Mouse (Mus musculus) C2C12 (cell line): Measurements from ENCODE around the gene Aqp3. TPM values are rescaled to one million over a fixed set of nuclear protein-coding genes. Genes with fewer than 3 reads are reported as not detected.
"Not testable (repeated sequence)": the region's sequence is repeated elsewhere in the genome, so short reads cannot be mapped to it uniquely, and the experiment has no call there.

Experiments used
- H3K27me3 ChIP-seq: one replicate; pipeline ENCODE4 v1.6.1; 2011; ENCODE audit not compliant: control insufficient read depth, insufficient read depth, insufficient read length
- H3K36me3 ChIP-seq: one replicate; pipeline ENCODE4 v1.6.1; 2011; ENCODE audit not compliant: control insufficient read depth, insufficient read depth
- H3K4me3 ChIP-seq: one replicate; pipeline ENCODE4 v1.5.1; 2011; ENCODE audit warnings: mild to moderate bottlenecking, control low read depth; ENCODE audit not compliant: poor library complexity, insufficient read depth, severe bottlenecking
- H3K79me2 ChIP-seq: one replicate; pipeline ENCODE4 v1.6.1; 2011; ENCODE audit not compliant: control insufficient read depth, insufficient read depth
- H3K79me3 ChIP-seq: one replicate; pipeline ENCODE4 v1.6.1; 2011; ENCODE audit warnings: low read depth, control low read depth
- H3ac ChIP-seq: one replicate; pipeline ENCODE3; 2011; ENCODE audit warnings: low read depth; ENCODE audit not compliant: control insufficient read depth, insufficient read length
- CEBPB ChIP-seq: IDR thresholded peaks from one replicate; pipeline ENCODE4 v1.6.1; 2011; ENCODE audit warnings: low read depth, mild to moderate bottlenecking, control low read depth, moderate library complexity
- CTCF ChIP-seq: IDR thresholded peaks from one replicate; pipeline ENCODE4 v1.5.1; 2011; ENCODE audit not compliant: control insufficient read depth, insufficient read depth, insufficient read length
- FOSL1 ChIP-seq: IDR thresholded peaks from one replicate; pipeline ENCODE4 v1.8.0; 2011; ENCODE audit warnings: mild to moderate bottlenecking, low read length; ENCODE audit not compliant: poor library complexity, insufficient read depth, severe bottlenecking
- MAX ChIP-seq: IDR thresholded peaks from one replicate; pipeline ENCODE4 v1.6.1; 2011; ENCODE audit warnings: mild to moderate bottlenecking, control low read depth
- MYOD1 ChIP-seq: IDR thresholded peaks from one replicate; pipeline ENCODE4 v1.6.1; 2011; ENCODE audit warnings: low read depth; ENCODE audit not compliant: control insufficient read depth, insufficient read length
- MYOG ChIP-seq: IDR thresholded peaks from one replicate; pipeline ENCODE4 v1.6.1; 2011; ENCODE audit not compliant: control insufficient read depth, insufficient read length; ENCODE audit errors: extremely low read depth
- USF1 ChIP-seq: IDR thresholded peaks from one replicate; pipeline ENCODE4 v1.6.1; 2011; ENCODE audit warnings: low read depth, mild to moderate bottlenecking, control low read depth, moderate library complexity
- polyA plus RNA-seq: library from polyadenylated mRNA; unstranded; fragments of >200 nt; fragmentation: generic; extraction: Trizol; gene quantifications from one replicate; pipeline ENCODE4 v1.2.1, GENCODE M21; 2012; ENCODE audit warnings: missing spikeins

The Aqp3 gene
- polyA plus RNA-seq, 1 experiment, result 0.06 TPM

- Histone ChIP-seq H3K4me3 (no peak overlapping the region), H3K27me3 (peaks cover 7% of the 10 kb centered on the region), H3K36me3 (no peaks in the 10 kb centered on the region), H3K79me3 (no peaks in the 10 kb centered on the region), H3ac (no peak overlapping the region), H3K79me2 (no peaks in the 10 kb centered on the region)
- TF ChIP-seq FOSL1 (no peak), MYOG (no peak), CTCF (no peak), CEBPB (no peak), MYOD1 (no peak), USF1 (no peak)
Observed at GRCm38 (mm10) chr4:41084819-41085218, 13.2 kb downstream of the Aqp3 start.

DNA sequence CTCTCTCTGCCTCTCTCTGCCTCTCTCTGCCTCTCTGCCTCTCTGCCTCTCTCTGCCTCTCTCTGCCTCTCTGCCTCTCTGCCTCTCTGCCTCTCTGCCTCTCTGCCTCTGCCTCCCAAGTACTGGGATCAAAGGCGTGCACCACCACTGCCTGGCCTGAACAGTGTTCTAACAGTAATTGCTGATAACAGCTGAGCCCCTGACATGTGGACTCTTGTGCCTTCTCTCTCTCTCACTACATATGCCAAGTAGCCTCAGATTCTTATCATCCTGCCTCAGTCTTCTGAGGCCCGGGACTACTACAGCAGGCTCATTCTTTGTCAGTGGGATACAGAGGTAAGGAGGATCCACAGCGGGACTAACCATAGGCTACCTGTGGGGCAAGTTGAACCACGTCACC lies 15.2 kb downstream of the Aqp3 start:
- not testable (repeated sequence) for H3K4me3 ChIP-seq

GRCm38 (mm10) chr4:41081733-41082132 lies 16.2 kb downstream of the Aqp3 start:
- Histone ChIP-seq H3K4me3 (no peak overlapping the region), H3K79me3 (no peaks in the 10 kb centered on the region), H3K79me2 (no peaks in the 10 kb centered on the region), H3ac (no peak overlapping the region), H3K36me3 (no peaks in the 10 kb centered on the region), H3K27me3 (peaks cover 7% of the 10 kb centered on the region)
- TF ChIP-seq MYOG, result no peak
- TF ChIP-seq MAX, result no peak

More for the DNA sequence above, 15.2 kb downstream of the Aqp3 start:
- not testable (repeated sequence) for H3K79me3 ChIP-seq, H3K79me2 ChIP-seq, H3K27me3 ChIP-seq, H3K36me3 ChIP-seq, H3ac ChIP-seq

- no peaks in the 10 kb centered on the region for H3K79me2 ChIP-seq
- no peaks in the 10 kb centered on the region for H3K79me3 ChIP-seq
- H3ac ChIP-seq, result no peak overlapping the region
- no peaks in the 10 kb centered on the region for H3K27me3 ChIP-seq
- H3K4me3 ChIP-seq, result no peak overlapping the region
- H3K36me3 ChIP-seq, result no peaks in the 10 kb centered on the region
- TF ChIP-seq MYOG (no peak), CEBPB (no peak), USF1 (no peak), FOSL1 (no peak), CTCF (no peak), MYOD1 (no peak), MAX (no peak)
Observed at GRCm38 (mm10) chr4:41078726-41079125, 19.3 kb downstream of the Aqp3 start.

GRCm38 (mm10) chr4:41074461-41074860 lies 23.5 kb downstream of the Aqp3 start:
- TF ChIP-seq MAX, result no peak
- H3K27me3 ChIP-seq, result peaks cover 3% of the 10 kb centered on the region
- H3K36me3 ChIP-seq, result no peaks in the 10 kb centered on the region
- H3K4me3 ChIP-seq, result no peak overlapping the region
- H3ac ChIP-seq, result no peak overlapping the region
- no peaks in the 10 kb centered on the region for H3K79me2 ChIP-seq
- H3K79me3 ChIP-seq, result no peaks in the 10 kb centered on the region

- Histone ChIP-seq H3K79me3 (no peaks in the 10 kb centered on the region), H3K79me2 (no peaks in the 10 kb centered on the region), H3K36me3 (no peaks in the 10 kb centered on the region), H3K27me3 (peaks cover 3% of the 10 kb centered on the region), H3K4me3 (no peak overlapping the region), H3ac (no peak overlapping the region)
- TF ChIP-seq USF1 (no peak), MYOG (no peak), MYOD1 (no peak), MAX (no peak), CEBPB (no peak), CTCF (no peak), FOSL1 (no peak)
Observed at GRCm38 (mm10) chr4:41073008-41073817, 24.8 kb downstream of the Aqp3 start.
